Mouse (Mus musculus) megakaryocyte, embryonic 14.5 days (primary cell): ENCODE data around the gene Dstyk. TPM values are rescaled to one million over a fixed set of nuclear protein-coding genes. Genes with fewer than 3 reads are reported as not detected.

ENCODE experiments used
- H3K27me3 ChIP-seq: replicated peaks from 2 replicates; pipeline ENCODE3; 2012; ENCODE audit warnings: inconsistent platforms
- H3K36me3 ChIP-seq: replicated peaks from 2 replicates; pipeline ENCODE3; 2012; ENCODE audit warnings: low read length, inconsistent platforms, mixed read lengths
- H3K4me1 ChIP-seq: 2 replicates; pipeline ENCODE4 v1.6.1; 2012; ENCODE audit warnings: inconsistent platforms
- H3K4me3 ChIP-seq: replicated peaks from 2 replicates; pipeline ENCODE3; 2012; ENCODE audit warnings: moderate library complexity, mild to moderate bottlenecking, inconsistent platforms
- H3K9me3 ChIP-seq: 2 replicates; pipeline ENCODE4 v1.6.1; 2012; ENCODE audit warnings: inconsistent platforms
- FLI1 ChIP-seq: IDR thresholded peaks from 2 replicates; pipeline ENCODE4 v1.6.1; 2012; ENCODE audit warnings: low read length, inconsistent platforms, mixed read lengths
- GATA1 ChIP-seq: IDR thresholded peaks from 3 replicates; pipeline ENCODE4 v1.6.1; 2012; ENCODE audit warnings: mixed read lengths, low read length, inconsistent platforms, borderline replicate concordance
- polyA plus RNA-seq: library from polyadenylated mRNA; stranded (reverse); fragments of >175 nt; gene quantifications from 2 replicates; pipeline ENCODE4 v1.2.3, GENCODE M21; 2012; ENCODE audit warnings: low replicate concordance; ENCODE audit not compliant: insufficient read depth

Dstyk gene
- 0.19 and 0.83 TPM in 2 replicates for polyA plus RNA-seq

DNA sequence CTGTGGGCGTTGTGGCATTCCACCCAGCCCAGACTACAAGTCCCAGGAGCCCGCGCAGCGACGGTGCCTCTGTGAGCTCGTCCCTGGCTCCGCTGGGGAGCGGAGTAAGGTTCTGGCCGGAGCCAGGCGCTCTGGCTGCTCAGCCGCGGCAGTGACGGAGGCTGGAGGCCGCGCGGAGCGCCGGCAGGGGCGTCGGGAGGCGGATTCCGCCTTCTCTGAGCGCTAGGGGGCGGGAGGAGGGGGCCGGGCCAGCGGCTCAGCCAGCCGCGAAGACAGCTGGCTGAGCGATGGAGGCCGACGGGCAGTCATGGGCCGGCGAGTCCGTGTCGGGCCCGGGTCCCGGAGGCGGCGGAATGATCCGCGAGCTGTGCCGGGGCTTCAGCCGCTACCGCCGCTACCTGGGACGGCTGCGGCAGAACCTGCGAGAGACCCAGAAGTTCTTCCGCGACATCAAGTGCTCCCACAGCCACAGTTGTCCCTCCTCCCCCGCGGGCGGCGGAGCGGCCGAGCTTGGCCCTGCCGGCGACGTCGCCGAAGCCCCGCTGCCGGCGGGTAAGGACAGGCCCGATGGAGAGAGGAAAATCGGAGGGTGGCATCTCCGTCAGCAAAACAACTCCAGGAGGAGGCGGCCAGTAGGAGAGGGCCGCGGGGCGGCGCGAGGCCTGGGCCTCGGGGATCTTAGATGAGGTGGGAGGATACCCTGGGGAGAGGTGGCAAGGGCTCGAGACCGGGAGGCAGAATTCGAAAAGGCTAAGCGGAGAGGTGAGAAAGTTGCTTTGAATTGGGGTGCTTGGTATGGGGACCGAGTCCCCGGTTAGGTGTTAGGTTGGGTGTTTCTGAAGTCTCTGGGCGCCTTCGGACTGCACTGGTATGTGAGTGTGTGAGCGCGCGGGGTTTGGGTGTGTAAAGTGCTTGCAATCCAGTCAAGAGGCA lies at the start of gene Dstyk:
Dstyk (plus strand) TSS at position 237 of the 933 bp plus-strand sequence.
- H3K4me1 ChIP-seq, result peaks cover 27% of the 10 kb centered on the region
- peak within 1 kb of the TSS; percentile 94 for H3K4me3 ChIP-seq
- H3K36me3 ChIP-seq, result peaks cover 3% of the 10 kb centered on the region
- TF ChIP-seq FLI1, result no peak
- TF ChIP-seq GATA1, result no peak
- H3K9me3 ChIP-seq, result no peaks in the 10 kb centered on the region
- H3K27me3 ChIP-seq, result peaks cover 10% of the 10 kb centered on the region

DNA sequence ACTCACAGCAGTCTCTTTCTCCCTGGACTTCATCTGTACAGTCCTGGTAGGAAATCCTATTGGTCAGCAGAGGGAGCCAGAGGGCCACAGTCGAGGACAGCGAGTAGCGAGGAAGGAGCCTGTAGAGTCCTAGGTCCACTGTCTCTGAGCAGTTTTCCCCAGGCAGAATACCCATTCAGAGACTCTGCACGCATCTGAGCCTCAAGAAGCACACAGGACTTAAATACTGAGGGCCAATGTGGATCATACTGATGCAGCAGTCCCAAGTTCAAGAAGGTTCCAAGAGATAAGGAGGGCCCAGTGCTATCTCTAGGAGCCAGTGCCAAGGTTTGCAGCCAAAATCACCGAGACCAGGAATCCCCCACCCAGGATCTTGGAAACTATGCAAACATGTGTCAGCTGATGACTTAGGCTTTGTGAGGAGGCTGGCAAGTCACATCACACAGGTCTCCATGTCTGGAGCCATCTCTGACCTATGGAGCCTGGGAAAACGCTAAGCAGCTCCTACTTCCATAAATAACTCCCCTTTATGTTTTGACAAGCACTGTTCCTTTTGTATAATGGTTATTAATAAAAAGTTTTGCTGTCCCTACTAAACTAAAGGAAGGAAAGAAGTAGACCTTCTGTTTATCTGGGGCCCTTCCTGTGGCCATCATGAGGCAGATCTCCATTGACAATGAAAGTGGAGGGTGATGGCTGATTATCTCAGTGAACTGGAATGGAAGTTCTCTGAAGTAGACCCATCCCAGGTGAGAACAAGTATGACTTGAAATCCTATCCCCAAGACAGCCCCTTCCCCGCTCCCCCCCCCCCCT lies 49.5 kb upstream of the Dstyk start:
- peaks cover 31% of the 10 kb centered on the region for H3K27me3 ChIP-seq
- H3K9me3 ChIP-seq, result no peaks in the 10 kb centered on the region
- TF ChIP-seq FLI1, result no peak
- peak; percentile 72; the same call in 1 of the 3 replicates for TF ChIP-seq GATA1
- H3K36me3 ChIP-seq, result peaks cover 23% of the 10 kb centered on the region
- peak overlapping the region; percentile 88 for H3K4me3 ChIP-seq
- H3K4me1 ChIP-seq, result peaks cover 99% of the 10 kb centered on the region

DNA sequence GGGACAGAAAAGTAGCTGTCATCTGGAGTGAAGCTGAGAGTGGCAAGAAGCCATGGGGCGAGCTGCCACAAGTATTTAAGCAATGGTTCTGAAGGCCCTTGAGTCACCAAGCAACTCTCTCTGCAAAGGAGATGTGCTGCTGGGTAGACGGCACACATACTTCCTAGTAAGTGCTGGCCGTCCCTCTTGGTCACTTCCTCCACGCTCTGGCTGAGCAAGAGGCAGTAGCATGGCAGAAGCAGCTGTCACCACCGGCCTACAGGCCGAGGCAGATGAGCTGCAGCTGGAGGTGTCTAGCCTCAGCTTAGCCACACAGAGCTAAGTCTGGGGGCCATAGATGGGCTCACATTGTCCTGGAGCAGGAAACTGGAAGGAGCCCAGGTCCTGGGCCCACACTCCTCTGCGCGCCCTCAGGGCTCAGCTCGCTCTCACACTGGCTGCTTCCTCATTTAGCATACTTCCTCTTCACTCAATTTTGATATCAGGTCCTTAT lies 46.6 kb upstream of the Dstyk start:
- peak overlapping the region; percentile 71 for H3K4me3 ChIP-seq
- H3K27me3 ChIP-seq, result peaks cover 44% of the 10 kb centered on the region
- no peak for TF ChIP-seq GATA1
- H3K9me3 ChIP-seq, result no peaks in the 10 kb centered on the region
- peaks cover 2% of the 10 kb centered on the region for H3K36me3 ChIP-seq
- H3K4me1 ChIP-seq, result peaks cover 99% of the 10 kb centered on the region

DNA sequence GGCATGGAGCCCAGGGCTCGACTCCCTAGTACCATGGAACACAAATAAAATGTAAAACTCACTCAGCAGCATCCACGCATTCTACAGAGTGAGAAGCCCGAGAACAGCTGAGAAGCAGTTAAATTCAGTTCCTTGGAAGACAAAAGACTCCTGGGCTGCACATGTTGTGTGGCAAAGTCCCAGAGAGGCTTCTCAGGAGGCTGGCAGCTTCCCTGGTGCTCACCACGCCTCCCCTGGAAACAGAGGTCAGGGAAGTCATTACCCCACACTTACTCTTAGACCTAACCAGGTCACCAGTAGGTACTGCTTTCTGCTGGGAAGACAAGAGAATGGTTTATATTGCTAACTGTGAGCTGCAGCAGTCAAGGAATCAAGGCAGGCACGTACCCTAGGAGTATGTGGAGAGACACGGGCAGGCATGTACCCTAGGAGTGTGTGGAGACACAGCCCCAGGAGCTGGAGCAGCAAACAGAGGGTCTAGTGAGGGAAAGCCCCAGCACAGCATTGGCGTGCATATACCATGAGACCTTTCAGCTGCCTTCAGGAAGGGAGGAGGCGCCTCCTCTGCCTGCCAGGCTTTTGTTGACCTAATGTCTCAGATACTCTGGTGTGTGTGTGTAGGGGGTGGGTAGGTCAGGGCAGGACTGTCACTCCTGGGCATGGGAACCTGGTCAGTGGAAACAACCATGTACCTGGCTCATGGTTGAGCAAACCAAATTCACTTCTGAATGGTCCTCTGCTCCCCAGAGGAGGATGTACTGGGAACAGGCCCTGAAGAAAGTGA lies 45.9 kb upstream of the Dstyk start:
- H3K27me3 ChIP-seq, result peaks cover 46% of the 10 kb centered on the region
- no peak for TF ChIP-seq GATA1
- no peak for TF ChIP-seq FLI1
- no peak overlapping the region for H3K4me3 ChIP-seq
- peaks cover 93% of the 10 kb centered on the region for H3K4me1 ChIP-seq
- no peaks in the 10 kb centered on the region for H3K36me3 ChIP-seq
- H3K9me3 ChIP-seq, result no peaks in the 10 kb centered on the region

DNA sequence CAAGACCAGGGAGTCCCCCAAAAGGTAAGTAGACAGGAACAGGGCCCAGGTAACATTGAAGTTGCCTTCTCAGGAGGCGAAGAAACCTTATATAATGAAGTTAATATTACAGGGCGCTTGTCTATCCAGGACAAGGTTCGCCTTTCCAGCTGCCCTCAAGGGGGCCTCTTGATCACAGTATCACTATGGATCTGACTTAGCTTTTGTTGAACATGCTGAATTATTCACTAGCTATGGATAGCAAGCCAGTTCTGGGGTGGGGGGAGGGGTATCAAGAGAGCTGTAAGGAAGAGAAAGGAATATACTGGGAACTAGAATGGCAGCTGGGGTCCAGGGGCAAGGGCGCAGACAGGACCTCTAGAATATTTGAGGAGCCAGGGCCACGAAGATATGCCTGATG lies 45.0 kb upstream of the Dstyk start:
- no peak for TF ChIP-seq GATA1
- no peak for TF ChIP-seq FLI1
- Histone ChIP-seq H3K9me3 (no peaks in the 10 kb centered on the region), H3K4me1 (peaks cover 92% of the 10 kb centered on the region), H3K4me3 (no peak overlapping the region), H3K36me3 (no peaks in the 10 kb centered on the region), H3K27me3 (peaks cover 54% of the 10 kb centered on the region)

DNA sequence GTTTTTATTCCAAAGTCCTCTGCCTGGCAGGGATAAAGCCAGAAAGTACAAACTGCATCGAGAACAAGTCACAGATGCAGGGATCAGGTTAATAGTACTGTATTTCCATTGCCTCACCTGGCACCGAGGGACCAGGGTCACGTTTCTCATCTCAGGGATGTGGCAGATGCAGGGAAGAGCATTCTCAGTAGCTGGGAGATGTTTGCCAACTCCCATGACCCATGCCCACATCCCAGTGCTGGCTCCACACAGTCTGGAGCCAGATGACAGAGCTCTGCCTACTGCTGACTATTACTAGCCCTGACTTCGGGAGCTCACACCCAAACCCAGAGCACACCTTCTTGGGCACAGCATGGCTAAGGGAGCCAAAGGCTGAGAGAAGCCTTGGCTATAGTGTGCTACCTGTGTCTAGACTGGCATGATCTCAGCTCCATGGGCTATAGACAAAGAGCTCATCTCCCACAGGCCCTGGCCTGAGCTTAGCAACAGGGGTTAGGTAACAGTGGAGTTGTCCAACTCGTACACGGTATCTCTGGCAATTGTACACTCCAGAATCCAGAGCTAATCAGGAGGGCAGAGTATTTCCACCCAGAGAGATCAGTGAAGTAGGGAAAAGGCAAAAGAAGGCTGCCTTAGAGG lies 44.3 kb upstream of the Dstyk start:
- Histone ChIP-seq H3K27me3 (peaks cover 61% of the 10 kb centered on the region), H3K4me1 (peaks cover 92% of the 10 kb centered on the region), H3K4me3 (no peak overlapping the region), H3K36me3 (no peaks in the 10 kb centered on the region), H3K9me3 (no peaks in the 10 kb centered on the region)
- TF ChIP-seq FLI1 (no peak), GATA1 (no peak)

DNA sequence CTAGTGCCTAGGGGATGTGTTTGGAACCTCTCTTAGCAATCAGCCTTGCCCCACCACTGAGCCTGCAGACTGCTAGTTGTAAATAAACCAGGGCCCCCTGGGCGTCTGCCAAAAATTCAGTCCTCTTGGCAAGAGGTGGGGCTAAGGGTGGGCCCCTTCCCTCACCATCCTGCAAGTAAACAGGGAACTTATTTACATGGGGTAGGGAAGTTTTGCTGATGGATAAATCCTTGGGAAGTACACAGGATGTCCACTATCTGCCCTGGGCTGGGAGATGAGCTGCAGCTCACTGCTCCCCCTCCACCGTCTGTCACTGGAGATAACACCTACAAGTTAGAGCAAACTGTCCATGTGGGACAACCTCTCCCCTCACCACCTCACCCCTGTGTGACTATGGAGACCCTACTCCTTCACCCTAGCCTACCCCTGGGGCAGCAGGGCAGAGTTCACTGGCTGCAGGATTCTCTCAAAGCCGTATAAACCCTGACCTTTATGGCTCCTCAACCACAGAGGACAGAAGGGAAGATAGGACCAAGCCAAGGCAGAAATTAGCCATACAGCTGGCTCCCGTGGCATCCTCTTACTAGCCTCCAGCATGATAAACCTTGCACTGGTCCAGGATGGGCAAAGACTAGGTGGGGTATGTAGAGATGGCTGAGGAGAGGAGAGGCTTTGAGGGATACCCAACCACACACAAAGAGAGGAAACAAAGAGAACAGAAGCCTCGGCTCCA lies 43.0 kb upstream of the Dstyk start:
- Histone ChIP-seq H3K9me3 (no peaks in the 10 kb centered on the region), H3K27me3 (peaks cover 73% of the 10 kb centered on the region), H3K36me3 (no peaks in the 10 kb centered on the region), H3K4me3 (peak overlapping the region; percentile 48), H3K4me1 (peaks cover 87% of the 10 kb centered on the region)
- TF ChIP-seq GATA1, result no peak
- TF ChIP-seq FLI1, result no peak

DNA sequence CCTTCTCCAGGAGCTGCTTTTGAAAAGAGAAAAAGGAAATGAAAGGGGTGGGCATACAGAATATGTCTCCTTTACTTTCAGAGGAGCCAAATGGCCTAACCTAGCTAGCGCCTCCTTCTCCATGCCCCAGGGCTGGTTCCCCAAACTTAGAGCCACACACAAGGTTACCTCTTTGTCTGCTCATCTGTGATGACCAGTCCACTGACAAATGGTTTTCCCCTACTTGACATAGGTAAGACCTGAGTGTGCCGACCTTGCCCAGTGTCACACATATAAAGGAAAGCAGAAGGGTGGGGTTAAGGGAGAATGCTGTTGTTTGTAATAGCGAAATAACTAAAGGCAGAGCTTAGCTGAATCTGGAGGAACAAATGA lies 42.5 kb upstream of the Dstyk start:
- TF ChIP-seq FLI1 (no peak), GATA1 (no peak)
- peaks cover 87% of the 10 kb centered on the region for H3K4me1 ChIP-seq
- no peaks in the 10 kb centered on the region for H3K36me3 ChIP-seq
- H3K9me3 ChIP-seq, result no peaks in the 10 kb centered on the region
- no peak overlapping the region for H3K4me3 ChIP-seq
- peaks cover 78% of the 10 kb centered on the region for H3K27me3 ChIP-seq
